Mouse (Mus musculus) ES-E14 (cell line): ENCODE measurements around the gene Tstd3. TPM values are rescaled to one million over a fixed set of nuclear protein-coding genes. Genes with fewer than 3 reads are reported as not detected.
A peak's percentile ranks its signal among the peaks of the same experiment; 100 is the strongest.

Source experiments
- DNase-seq: peaks from one replicate; pipeline ENCODE4 v3.0.0-alpha.2; 2013; ENCODE audit warnings: low read depth, low spot score
- H3K27ac ChIP-seq: 2 replicates; pipeline ENCODE4 v1.5.1; 2012; ENCODE audit warnings: low read depth, mild to moderate bottlenecking, low read length, moderate library complexity, mixed read lengths; ENCODE audit not compliant: poor library complexity, insufficient read depth, severe bottlenecking
- H3K36me3 ChIP-seq: 2 replicates; pipeline ENCODE4 v1.6.1; 2012; ENCODE audit warnings: mild to moderate bottlenecking, low read length, moderate library complexity, mixed read lengths; ENCODE audit not compliant: control insufficient read depth, poor library complexity, insufficient read depth, severe bottlenecking
- H3K4me1 ChIP-seq, 2 experiments: fragments of 150-350 bp in 1 of 2; sonication (generic) in 1 of 2; 2 replicates each; pipeline ENCODE4 v1.6.1; 2012; ENCODE audit warnings: low read length in 2 of 2, mild to moderate bottlenecking in 1 of 2, mixed read lengths in 1 of 2; ENCODE audit not compliant: control insufficient read depth in 2 of 2, insufficient read depth in 2 of 2, poor library complexity in 1 of 2
- H3K4me3 ChIP-seq, 2 experiments: fragments of 150-350 bp in 1 of 2; sonication (generic) in 1 of 2; 2 replicates each; pipeline ENCODE4 v1.5.1; 2012; ENCODE audit warnings: low read length in 2 of 2, low read depth in 1 of 2, mild to moderate bottlenecking in 1 of 2, mixed read lengths in 1 of 2; ENCODE audit not compliant: insufficient read depth in 1 of 2, poor library complexity in 1 of 2, severe bottlenecking in 1 of 2
- H3K9ac ChIP-seq: 2 replicates; pipeline ENCODE4 v1.6.1; 2012; ENCODE audit warnings: low read depth, mild to moderate bottlenecking, low read length, mixed read lengths; ENCODE audit not compliant: poor library complexity, insufficient read depth, severe bottlenecking
- H3K9me3 ChIP-seq: fragments of 150-350 bp; sonication (generic); 2 replicates; pipeline ENCODE4 v1.6.1; 2012; ENCODE audit warnings: low read depth, mild to moderate bottlenecking, low read length; ENCODE audit not compliant: control insufficient read depth, insufficient read depth
- CHD2 ChIP-seq: IDR thresholded peaks from 2 replicates; pipeline ENCODE4 v1.6.1; 2014; ENCODE audit warnings: mild to moderate bottlenecking, low read depth, low read length, inconsistent platforms
- HCFC1 ChIP-seq: IDR thresholded peaks from 2 replicates; pipeline ENCODE4 v1.6.1; 2012; ENCODE audit warnings: low read length, inconsistent platforms, borderline replicate concordance; ENCODE audit not compliant: insufficient read depth
- MAFK ChIP-seq: IDR thresholded peaks from 2 replicates; pipeline ENCODE4 v1.6.1; 2014; ENCODE audit warnings: mild to moderate bottlenecking, low read depth, low read length, inconsistent platforms; ENCODE audit not compliant: insufficient read depth
- ZC3H11A ChIP-seq: IDR thresholded peaks from 2 replicates; pipeline ENCODE4 v1.6.1; 2012; ENCODE audit warnings: low read depth, mild to moderate bottlenecking, inconsistent platforms, low read length, borderline replicate concordance
- ZNF384 ChIP-seq: IDR thresholded peaks from 2 replicates; pipeline ENCODE4 v1.6.1; 2012; ENCODE audit warnings: low read depth, low read length, inconsistent platforms
- in situ Hi-C, 2 experiments: fragments of 600-800 bp; cut with MboI; formaldehyde crosslinking; loops; one replicate each; pipeline ENCODE4 v1.15.1; 2025; ENCODE audit warnings: low sequenced_read_pairs in 2 of 2, inconsistent platforms in 1 of 2; ENCODE audit not compliant: unreplicated experiment in 2 of 2
- total RNA-seq: library from RNA; depleted of rRNA; stranded (reverse); fragments of 300-350 nt; gene quantifications from 2 replicates; pipeline ENCODE4 v1.2.3, GENCODE M21; 2012

The Tstd3 gene
- total RNA-seq, 1 experiment: 9.3 TPM

DNA sequence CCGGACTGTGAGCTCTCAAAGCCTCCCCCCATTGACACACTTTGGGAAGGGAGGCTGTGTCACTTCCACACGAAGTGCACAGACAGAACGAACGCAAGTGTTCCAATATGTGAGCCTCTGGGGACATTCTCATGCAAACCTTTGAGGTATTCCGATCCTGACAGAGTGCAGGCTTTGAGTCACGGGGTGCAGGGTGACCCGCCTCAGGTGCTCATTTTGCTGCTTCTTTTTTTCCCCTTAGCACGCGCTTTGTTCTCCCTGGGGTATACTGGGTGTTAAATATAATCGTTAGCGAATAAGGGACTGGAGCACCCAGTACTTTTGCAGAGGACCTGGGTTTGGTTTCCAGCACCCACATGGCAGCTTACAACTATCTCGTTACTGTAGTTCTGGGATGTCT is 19.3 kb upstream of the Tstd3 start:
- Histone ChIP-seq H3K9me3 (no peaks in the 10 kb centered on the region), H3K4me1 (no peaks in the 10 kb centered on the region), H3K27ac (no peak overlapping the region), H3K4me3 (no peak overlapping the region), H3K36me3 (peaks cover 16% of the 10 kb centered on the region), H3K9ac (no peak overlapping the region)
- in situ Hi-C loops: no loop called here
- DNase-seq: no peak
- TF ChIP-seq HCFC1: no peak
- TF ChIP-seq CHD2: no peak
- no peak for TF ChIP-seq ZNF384
- TF ChIP-seq ZC3H11A: no peak
- no peak for TF ChIP-seq MAFK

DNA sequence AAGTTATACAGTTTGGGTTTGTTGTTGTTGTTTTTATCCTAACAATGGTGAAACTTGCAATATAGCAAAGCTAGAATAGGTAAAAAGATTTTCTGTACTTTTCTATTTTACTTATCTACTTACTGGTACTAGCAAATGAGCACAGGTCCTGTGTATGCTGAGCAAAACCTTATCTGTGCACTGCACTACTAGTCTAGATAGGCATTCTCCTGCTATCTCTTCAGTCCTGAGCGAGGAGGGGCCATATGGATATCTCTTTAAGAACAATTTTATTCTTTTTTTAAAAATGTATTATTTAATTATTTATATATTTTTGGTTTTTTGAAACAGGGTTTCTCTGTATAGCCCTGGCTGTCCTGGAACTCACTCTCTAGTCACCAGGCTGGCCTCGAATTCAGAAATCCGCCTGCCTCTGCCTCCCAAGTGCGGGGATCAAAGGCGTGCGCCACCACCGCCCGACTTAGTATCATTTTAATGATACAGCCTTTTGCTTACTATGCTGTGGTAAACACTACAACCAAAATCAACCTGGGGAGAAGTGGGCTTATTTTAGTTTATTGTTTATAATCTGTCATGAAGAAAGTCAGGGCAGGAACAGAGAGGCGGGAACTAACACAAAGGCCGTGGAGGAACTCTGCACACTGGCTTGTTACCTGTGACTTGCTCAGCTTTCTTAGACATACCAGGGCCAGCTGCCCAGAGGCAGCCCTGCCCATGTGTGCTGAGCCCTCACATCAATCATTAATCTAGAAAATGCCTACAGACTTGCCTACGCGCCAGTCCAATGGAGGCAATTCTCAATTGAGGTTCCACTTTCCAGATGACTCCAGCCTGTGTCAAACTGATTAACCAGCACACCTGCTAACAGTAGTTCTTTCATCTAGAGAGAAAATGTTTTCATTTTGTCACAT is 14.1 kb upstream of the Tstd3 start:
- peaks cover 0 to 4% of the 10 kb centered on the region in 2 experiments; a peak in 1 of 4 replicates for H3K4me1 ChIP-seq
- TF ChIP-seq HCFC1 (no peak), MAFK (no peak), ZNF384 (no peak), ZC3H11A (no peak), CHD2 (no peak)
- no peaks in the 10 kb centered on the region for H3K9me3 ChIP-seq
- H3K27ac ChIP-seq: no peak overlapping the region
- in situ Hi-C loops: no loop called here
- H3K9ac ChIP-seq: no peak overlapping the region
- H3K4me3 ChIP-seq: no peak overlapping the region
- DNase-seq: no peak
- H3K36me3 ChIP-seq: peaks cover 12% of the 10 kb centered on the region

DNA sequence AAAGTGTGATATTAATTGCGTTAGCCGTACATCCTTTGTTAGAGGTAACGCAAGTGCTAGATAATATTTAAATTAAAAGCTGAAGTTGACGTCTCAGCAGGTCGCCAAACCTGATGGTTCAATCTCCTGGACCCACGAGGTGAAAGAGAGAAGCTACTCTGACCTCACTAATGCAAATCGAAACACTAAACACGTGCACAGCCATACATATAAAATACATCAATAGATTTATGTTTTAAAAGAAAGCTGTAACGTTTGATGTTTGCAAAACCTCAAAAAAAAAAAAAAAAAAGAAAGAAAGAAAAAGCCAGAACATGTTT is 9.9 kb upstream of the Tstd3 start:
- in situ Hi-C loops: no loop called here
- Histone ChIP-seq H3K9me3 (no peaks in the 10 kb centered on the region), H3K4me1 (peaks cover 0 to 4% of the 10 kb centered on the region in 2 experiments; a peak in 1 of 4 replicates), H3K36me3 (peaks cover 5% of the 10 kb centered on the region; the same call in 1 of the 2 replicates), H3K9ac (peak overlapping the region; percentile 91; the same call in 1 of the 2 replicates), H3K4me3 (peak overlapping the region; percentile 89 to 97), H3K27ac (no peak overlapping the region; the same call in 1 of the 2 replicates)
- DNase-seq: no peak
- TF ChIP-seq ZNF384: 0 out of 2 replicates have a peak, but pooled peaks have one; percentile 23
- no peak for TF ChIP-seq ZC3H11A

DNA sequence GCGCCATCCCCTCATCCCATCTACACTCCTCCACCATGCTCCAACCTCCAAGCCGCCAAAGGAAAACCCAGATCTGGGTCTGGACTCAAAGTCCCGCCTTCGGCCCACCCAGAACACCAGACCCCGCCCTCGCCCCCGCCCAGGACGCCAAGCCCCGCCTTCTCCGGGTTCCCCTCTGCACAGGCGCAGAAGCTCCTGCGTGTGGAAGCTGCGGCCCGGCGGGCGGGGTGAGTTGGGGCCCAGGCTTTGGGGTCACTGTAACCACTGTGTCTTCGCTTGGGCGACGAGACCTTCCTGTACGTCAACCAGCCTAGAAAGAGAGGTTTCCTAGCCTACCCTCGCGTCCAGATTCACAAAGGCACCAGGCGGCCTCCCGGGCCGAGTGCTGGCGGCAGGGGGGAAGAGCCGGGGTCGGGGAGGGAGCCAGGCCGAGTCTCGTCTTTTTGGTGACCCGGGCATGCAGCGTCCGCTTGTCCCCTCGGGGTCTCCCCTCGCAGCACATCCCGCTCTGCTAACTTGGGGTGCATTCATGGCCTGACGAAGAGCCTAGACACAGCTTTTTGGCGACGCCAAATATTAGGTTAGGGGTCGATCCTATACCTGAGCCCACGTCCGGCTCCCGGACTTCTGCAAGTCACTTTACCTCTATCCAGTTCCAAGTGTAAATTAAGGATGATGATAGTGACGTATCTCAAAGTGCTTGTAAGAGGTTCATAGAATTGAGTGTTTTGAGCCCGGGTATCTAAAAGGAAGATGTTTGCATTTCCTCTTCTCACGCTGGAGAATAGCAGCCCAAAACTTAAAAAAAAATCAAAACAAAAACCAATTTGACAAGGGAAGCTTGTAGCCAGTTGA is 9.3 kb upstream of the Tstd3 start:
- no peak for TF ChIP-seq ZC3H11A
- TF ChIP-seq MAFK: no peak
- TF ChIP-seq HCFC1: no peak
- TF ChIP-seq ZNF384: no peak
- TF ChIP-seq CHD2: no peak
- Histone ChIP-seq H3K36me3 (peaks cover 3% of the 10 kb centered on the region; the same call in 1 of the 2 replicates), H3K9me3 (no peaks in the 10 kb centered on the region), H3K4me3 (peak overlapping the region; percentile 89 to 97), H3K9ac (peak overlapping the region; percentile 91), H3K27ac (no peak overlapping the region; the same call in 1 of the 2 replicates), H3K4me1 (peaks cover 0 to 8% of the 10 kb centered on the region in 2 experiments; a peak in 1 of 4 replicates)
- in situ Hi-C loops: no loop called here
- DNase-seq: peak; percentile 83
